Mouse (Mus musculus) thymus, adult 2 months (tissue): ENCODE measurements around the gene Fbxo31. TPM values are rescaled to one million over a fixed set of nuclear protein-coding genes. Genes with fewer than 3 reads are reported as not detected.

ENCODE experiments used
- DNase-seq: peaks from one replicate; pipeline ENCODE4 v3.0.0; 2021
- H3K27ac ChIP-seq: fragments of 200-500 bp; 2 replicates; pipeline ENCODE4 v1.5.1; 2012; ENCODE audit warnings: low read length, control low read depth; ENCODE audit not compliant: control insufficient read depth, insufficient read depth
- H3K27me3 ChIP-seq: fragments of 200-500 bp; 2 replicates; pipeline ENCODE4 v1.6.1; 2012; ENCODE audit warnings: mild to moderate bottlenecking, low read length, moderate library complexity, mixed read lengths; ENCODE audit not compliant: control insufficient read depth, insufficient read depth
- H3K36me3 ChIP-seq: fragments of 200-500 bp; 2 replicates; pipeline ENCODE4 v1.6.1; 2012; ENCODE audit warnings: mild to moderate bottlenecking, low read length, moderate library complexity; ENCODE audit not compliant: control insufficient read depth, insufficient read depth
- H3K4me1 ChIP-seq: fragments of 200-500 bp; replicated peaks from 2 replicates; pipeline ENCODE4 v1.6.1; 2012; ENCODE audit warnings: low read length; ENCODE audit not compliant: control insufficient read depth, insufficient read depth
- H3K4me3 ChIP-seq: fragments of 200-500 bp; 2 replicates; pipeline ENCODE4 v1.5.1; 2012; ENCODE audit warnings: mild to moderate bottlenecking, low read length, control low read depth, moderate library complexity; ENCODE audit not compliant: control insufficient read depth, insufficient read depth
- CTCF ChIP-seq: fragments of 200-500 bp; IDR thresholded peaks from 2 replicates; pipeline ENCODE4 v1.5.1; 2012; ENCODE audit warnings: mild to moderate bottlenecking, control low read depth, low read length, moderate library complexity, borderline replicate concordance; ENCODE audit not compliant: control insufficient read depth, poor library complexity, insufficient read depth; ENCODE audit errors: extremely low read depth
- POLR2A ChIP-seq: fragments of 200-500 bp; IDR thresholded peaks from 2 replicates; pipeline ENCODE4 v1.6.1; 2012; ENCODE audit warnings: mild to moderate bottlenecking, low read length, control low read depth, moderate library complexity; ENCODE audit not compliant: control insufficient read depth, poor library complexity, insufficient read depth; ENCODE audit errors: extremely low read depth
- WGBS: fragments of 180-500 bp; shearing (Covaris S2); methylation state at CpG from one replicate; pipeline ENCODE4 v1.1.7; 2018; 5-methylcytosine and 5-hydroxymethylcytosine counted together
- polyA plus RNA-seq: library from polyadenylated mRNA; depleted of rRNA; stranded (reverse); fragments of >200 nt; gene quantifications from 2 replicates; pipeline ENCODE4 v1.2.3, GENCODE M21; 2012

The Fbxo31 gene
- polyA plus RNA-seq, 1 experiment: 39.8 TPM

GRCm38 (mm10) chr8:121570335-121570734, 8.3 kb downstream of the Fbxo31 start:
- 47% methylated on average over 21 of the region's 21 CpGs for WGBS
- no peak overlapping the region for H3K27ac ChIP-seq
- DNase-seq: no peak

GRCm38 (mm10) chr8:121568321-121568720, 10.3 kb downstream of the Fbxo31 start:
- DNase-seq: no peak
- H3K4me1 ChIP-seq: no peaks in the 10 kb centered on the region; the same call in 1 of the 2 replicates
- no peaks in the 10 kb centered on the region for H3K27me3 ChIP-seq
- no peak overlapping the region for H3K27ac ChIP-seq
- TF ChIP-seq POLR2A (no peak), CTCF (no peak)
- H3K4me3 ChIP-seq: no peak overlapping the region
- 87% methylated on average over 6 of the region's 6 CpGs for WGBS
- H3K36me3 ChIP-seq: no peaks in the 10 kb centered on the region

More at GRCm38 (mm10) chr8:121570335-121570734, 8.3 kb downstream of the Fbxo31 start:
- TF ChIP-seq POLR2A: no peak
- no peak for TF ChIP-seq CTCF
- peak overlapping the region; percentile 31 for H3K4me3 ChIP-seq
- H3K36me3 ChIP-seq: no peaks in the 10 kb centered on the region
- no peaks in the 10 kb centered on the region; the same call in 1 of the 2 replicates for H3K4me1 ChIP-seq
- H3K27me3 ChIP-seq: no peaks in the 10 kb centered on the region

GRCm38 (mm10) chr8:121563701-121564100, 14.9 kb downstream of the Fbxo31 start:
- no peaks in the 10 kb centered on the region; the same call in 1 of the 2 replicates for H3K36me3 ChIP-seq
- no peak overlapping the region for H3K27ac ChIP-seq
- H3K4me1 ChIP-seq: no peaks in the 10 kb centered on the region
- DNase-seq: no peak
- TF ChIP-seq CTCF (no peak), POLR2A (no peak)
- H3K4me3 ChIP-seq: no peak overlapping the region
- no peaks in the 10 kb centered on the region for H3K27me3 ChIP-seq
- 95% methylated on average over 6 of the region's 6 CpGs for WGBS

GRCm38 (mm10) chr8:121562941-121563351, 15.7 kb downstream of the Fbxo31 start:
- 97% methylated on average over 9 of the region's 9 CpGs for WGBS
- Histone ChIP-seq H3K4me3 (no peak overlapping the region), H3K4me1 (no peaks in the 10 kb centered on the region), H3K27me3 (no peaks in the 10 kb centered on the region), H3K27ac (no peak overlapping the region), H3K36me3 (no peaks in the 10 kb centered on the region; the same call in 1 of the 2 replicates)
- TF ChIP-seq POLR2A: no peak
- DNase-seq: no peak

GRCm38 (mm10) chr8:121561636-121562345, 16.8 kb downstream of the Fbxo31 start:
- H3K27ac ChIP-seq: no peak overlapping the region

GRCm38 (mm10) chr8:121560432-121561100, 18.0 kb downstream of the Fbxo31 start:
- Histone ChIP-seq H3K36me3 (no peaks in the 10 kb centered on the region; the same call in 1 of the 2 replicates), H3K4me1 (no peaks in the 10 kb centered on the region), H3K4me3 (no peak overlapping the region), H3K27ac (no peak overlapping the region), H3K27me3 (no peaks in the 10 kb centered on the region)
- TF ChIP-seq CTCF (no peak), POLR2A (no peak)
- WGBS: 93% methylated on average over 7 of the region's 7 CpGs
- DNase-seq: no peak

More at GRCm38 (mm10) chr8:121561636-121562345, 16.8 kb downstream of the Fbxo31 start:
- Histone ChIP-seq H3K27me3 (no peaks in the 10 kb centered on the region), H3K36me3 (no peaks in the 10 kb centered on the region; the same call in 1 of the 2 replicates), H3K4me3 (no peak overlapping the region), H3K4me1 (no peaks in the 10 kb centered on the region)
- no peak for TF ChIP-seq CTCF
- TF ChIP-seq POLR2A: no peak
- no peak for DNase-seq
- WGBS: 94% methylated on average over 16 of the region's 16 CpGs

- Histone ChIP-seq H3K36me3 (no peaks in the 10 kb centered on the region; the same call in 1 of the 2 replicates), H3K27me3 (no peaks in the 10 kb centered on the region)
Observed at GRCm38 (mm10) chr8:121559801-121560200, 18.8 kb downstream of the Fbxo31 start.

More at GRCm38 (mm10) chr8:121559801-121560200, 18.8 kb downstream of the Fbxo31 start:
- TF ChIP-seq CTCF (no peak), POLR2A (no peak)
- no peak overlapping the region for H3K4me3 ChIP-seq
- H3K4me1 ChIP-seq: no peaks in the 10 kb centered on the region
- 92% methylated on average over 12 of the region's 12 CpGs for WGBS
- no peak overlapping the region for H3K27ac ChIP-seq
- no peak for DNase-seq
